Mouse (Mus musculus) frontal cortex, postnatal 25 days (tissue): Measurements from ENCODE around the gene Plk5.

ENCODE experiments used
- DNase-seq, 2 experiments: peaks; one replicate each; pipeline ENCODE4 v3.0.0; 2022; ENCODE audit warnings: low spot score in 2 of 2

Plk5 gene

DNA sequence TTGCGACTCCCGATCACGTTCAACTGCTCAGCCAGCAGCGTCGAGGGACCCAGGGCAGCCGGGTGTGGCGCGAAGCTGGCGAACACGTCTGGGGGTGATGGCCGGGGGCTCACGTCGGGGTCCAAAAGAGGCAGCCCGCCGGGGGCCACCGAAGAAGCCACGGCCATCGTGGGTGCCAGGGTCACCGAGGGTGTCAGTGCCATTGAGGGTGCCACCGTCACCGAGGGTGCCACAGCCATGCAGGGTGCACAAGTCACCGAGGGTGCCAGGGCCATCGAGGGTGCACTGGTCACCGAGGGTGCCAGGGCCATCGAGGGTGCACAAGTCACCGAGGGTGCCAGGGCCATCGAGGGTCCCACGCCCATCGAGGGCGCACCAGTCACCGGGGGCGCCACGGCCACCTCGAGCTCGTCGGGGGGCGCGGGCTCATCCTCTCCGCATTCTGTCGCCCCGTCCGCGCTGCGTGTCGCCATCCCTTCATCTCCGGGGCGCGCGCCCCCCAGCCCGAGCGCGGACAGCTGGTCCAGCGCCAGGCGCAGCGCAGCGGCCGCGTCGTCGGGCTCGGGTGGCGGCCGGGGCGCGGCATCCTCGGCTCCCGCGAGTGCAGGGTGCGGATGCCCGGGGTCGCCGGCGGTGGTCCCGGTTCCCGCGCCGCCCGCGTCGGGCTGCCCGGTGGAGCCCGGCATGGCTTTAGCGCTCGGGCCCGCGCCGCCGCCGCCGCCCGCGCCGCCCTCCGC is 30.6 kb downstream of the Plk5 start:
- DNase-seq, result no peak

DNA sequence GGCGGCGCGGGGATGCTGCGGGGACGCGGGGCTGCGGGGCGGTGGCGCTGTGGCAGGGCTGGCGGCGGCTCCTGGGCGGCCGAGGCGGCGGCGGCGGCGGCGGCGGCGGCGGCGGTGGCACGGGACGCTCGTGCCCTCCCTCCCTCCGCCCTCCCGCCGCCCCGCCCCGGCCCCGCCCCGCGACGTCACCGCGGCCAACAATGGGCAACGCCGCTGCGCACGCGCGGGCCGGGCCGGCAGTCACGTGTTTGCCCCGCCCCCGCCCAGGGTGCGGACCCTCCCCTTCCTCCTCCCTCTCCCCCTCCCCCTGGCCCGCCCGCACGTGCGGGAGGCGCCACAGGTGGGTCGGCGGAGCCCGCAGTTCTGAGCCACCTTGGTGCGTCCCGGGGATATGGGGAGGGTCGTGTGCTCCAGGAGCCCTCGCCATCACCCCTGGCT is 31.3 kb downstream of the Plk5 start, which contains the start of gene Mex3d:
Mex3d (minus strand) TSS at position 138 of the 438 bp plus-strand sequence.
- DNase-seq, result peak; percentile 65 to 78

GRCm38 (mm10) chr10:80388731-80389130 is 32.5 kb downstream of the Plk5 start:
- no peak for DNase-seq

DNA sequence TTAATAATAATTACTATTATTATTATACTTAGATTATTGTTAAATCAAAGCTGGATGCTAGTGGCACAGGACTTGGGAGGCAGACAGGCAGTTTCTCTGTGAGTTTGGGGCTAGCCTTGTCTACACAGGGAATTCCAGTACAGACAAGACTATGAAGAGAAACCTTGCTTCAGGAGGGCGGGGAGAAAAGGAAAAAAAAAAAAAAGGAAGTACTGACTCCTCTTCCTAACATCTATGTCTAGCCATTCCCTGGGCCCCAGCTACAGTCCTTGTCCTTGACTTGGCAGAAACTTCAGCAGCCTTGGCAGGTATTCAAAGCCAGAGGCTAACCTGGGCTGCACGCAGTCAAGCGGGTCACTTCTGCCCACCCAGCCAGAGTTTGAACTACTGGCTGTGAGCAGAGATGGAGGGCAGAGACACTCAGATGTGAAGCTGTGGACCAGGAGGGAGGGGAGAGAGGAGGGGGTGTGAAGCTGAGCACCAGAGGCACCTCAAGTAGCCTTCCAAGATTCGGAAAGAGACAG is 33.0 kb downstream of the Plk5 start:
- no peak for DNase-seq

DNA sequence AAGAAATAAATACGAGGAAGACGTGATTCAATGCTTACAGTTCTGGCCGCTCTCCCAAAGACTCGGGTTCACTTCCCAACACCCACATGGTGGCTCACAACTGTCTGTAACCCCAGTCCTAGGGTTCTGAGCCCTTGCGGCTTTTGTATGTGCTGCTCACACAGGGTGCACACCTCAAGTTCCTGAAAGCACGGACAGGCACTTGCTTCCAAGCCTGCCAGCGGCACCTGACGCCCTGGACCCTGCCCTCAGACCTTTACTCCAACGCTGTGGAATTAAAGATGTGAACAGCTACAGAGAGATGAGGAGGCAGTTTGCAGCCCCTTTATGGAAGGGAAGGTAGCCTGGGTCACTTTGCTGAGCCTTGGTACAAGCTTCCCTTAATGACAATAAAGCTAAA is 34.4 kb downstream of the Plk5 start:
- no peak for DNase-seq

GRCm38 (mm10) chr10:80392687-80393086 is 36.4 kb downstream of the Plk5 start:
- no peak for DNase-seq

- no peak for DNase-seq
Measured at GRCm38 (mm10) chr10:80395025-80395627, 38.9 kb downstream of the Plk5 start.

DNA sequence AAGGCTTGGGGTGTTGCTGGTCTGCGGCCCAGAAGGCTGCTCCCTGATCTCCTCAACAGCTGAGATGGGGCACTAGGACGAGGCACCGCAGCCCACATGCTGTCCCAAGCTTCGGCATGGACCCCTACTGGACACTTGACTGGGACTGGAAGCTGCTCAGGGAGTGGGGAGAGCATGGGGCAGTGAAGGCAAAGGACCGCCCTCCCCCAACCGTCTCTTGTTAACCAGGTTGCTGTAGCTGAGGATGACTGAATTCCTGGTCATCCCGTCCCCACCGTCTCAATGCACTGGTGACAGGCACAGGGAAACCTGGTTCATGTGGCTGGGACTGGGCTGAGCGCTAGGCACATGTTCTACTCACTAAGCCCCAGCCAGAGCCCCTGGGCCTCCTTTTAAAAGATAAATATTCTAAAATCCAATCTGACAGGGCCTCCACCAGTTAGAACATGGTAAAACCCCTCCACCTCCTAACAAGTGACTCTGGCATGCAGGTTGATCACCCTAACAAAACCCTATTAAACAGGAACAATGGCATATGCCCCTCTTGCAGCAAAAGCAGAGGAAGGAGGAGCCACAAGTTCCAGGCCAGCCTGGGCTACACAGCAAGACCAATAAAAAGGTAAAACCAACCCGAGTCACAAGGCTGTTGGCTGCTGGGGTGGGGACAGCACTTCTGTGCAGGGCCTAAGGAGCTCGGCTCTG is 40.7 kb downstream of the Plk5 start:
- no peak for DNase-seq

DNA sequence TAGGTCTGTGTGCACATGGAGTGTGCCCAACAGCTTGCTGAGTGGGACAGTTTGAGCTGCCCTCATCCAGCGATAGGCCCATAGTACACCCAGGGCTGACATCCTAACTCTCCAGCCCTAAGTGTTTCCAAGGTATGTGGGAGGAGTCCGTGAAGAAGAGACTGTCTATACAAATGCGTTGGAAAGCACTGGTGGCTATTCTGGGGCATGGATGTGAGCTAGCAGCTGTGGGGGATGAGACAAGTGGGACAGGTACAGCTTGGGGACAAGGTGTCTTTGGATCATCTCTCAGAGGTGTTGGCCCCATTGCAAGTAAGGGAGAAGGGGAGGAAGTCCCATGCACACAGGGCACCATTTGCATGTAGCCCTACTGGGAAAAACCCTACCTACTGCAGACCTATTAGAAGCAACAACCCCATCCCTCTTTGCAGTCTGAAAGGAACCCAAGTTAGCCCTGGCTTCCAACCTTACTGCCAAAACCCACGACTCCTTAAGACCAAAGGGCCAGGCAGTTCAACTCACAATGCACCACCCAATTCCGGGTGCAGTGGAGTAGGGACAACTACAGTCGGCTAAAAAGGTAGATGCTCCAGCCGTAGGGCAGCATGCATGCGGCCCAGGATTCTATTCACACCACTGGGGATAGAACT is 41.4 kb downstream of the Plk5 start:
- DNase-seq, result no peak

GRCm38 (mm10) chr10:80398174-80398535 is 41.9 kb downstream of the Plk5 start:
- no peak for DNase-seq

DNA sequence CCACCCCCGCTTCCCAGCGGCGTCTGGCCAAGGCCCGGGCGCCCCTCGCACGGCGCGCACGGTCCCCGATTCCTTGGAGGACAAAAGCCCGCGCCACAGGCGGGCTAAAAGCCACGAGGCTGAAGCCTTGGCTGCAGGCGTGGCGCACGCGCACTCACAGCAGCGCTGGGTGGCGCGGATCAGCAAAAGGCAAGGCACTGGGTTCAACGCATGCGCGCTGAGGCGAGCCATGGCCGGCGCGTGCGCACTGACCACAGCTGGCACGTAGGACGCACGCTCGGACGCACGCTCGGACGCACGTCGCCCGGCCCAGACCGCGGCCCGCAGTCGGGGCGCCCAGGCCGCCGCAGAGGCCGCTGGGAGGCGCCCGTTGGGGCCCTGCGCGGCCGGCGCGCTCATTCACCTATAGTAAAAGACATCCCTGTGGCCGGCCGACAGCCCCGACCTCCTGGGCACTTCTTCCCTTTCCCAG is 42.5 kb downstream of the Plk5 start:
- peak; percentile 95 to 98 for DNase-seq

DNA sequence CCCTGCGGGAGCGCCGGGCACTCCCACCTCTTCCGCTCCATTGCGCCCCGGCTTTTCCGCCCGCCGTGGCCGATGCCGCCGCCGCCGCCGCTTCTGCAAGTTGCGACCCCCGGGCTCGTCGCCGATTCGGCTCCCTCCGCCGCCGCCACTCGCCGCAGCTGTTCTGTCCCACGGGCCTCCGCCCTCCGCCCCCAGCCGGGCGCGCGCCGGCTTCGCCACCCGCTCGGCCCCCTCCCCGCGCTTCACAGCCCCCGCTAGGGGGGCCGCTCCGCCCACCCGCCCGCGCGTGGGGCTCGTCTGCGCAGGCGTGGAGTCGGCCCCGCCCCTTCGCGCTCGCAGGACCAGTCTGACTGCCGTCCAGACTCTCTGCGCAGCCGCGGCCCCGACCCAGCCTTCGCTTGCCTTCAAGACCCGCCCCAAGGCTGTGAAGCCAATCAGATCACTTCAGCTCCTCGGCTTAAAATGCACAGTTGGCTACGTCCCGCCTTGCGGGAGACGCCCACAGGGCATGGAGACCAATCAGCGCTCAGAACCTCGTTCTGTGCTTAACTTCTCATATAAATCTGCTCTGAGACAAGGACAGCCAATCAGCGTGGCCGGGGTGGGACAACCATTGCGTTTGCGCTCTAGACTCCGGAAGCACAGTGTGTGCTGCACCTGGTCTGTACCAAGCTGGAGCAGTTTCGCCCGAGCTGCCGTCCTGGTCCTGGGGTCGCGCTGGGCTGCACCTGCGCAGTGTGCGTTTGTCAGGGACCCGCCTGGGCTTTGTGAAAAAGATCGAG is 43.1 kb downstream of the Plk5 start, which contains the start of gene Mbd3:
Mbd3 (minus strand) TSS at position 360 of the 782 bp plus-strand sequence.
- DNase-seq, result peak; percentile 96 to 97

DNA sequence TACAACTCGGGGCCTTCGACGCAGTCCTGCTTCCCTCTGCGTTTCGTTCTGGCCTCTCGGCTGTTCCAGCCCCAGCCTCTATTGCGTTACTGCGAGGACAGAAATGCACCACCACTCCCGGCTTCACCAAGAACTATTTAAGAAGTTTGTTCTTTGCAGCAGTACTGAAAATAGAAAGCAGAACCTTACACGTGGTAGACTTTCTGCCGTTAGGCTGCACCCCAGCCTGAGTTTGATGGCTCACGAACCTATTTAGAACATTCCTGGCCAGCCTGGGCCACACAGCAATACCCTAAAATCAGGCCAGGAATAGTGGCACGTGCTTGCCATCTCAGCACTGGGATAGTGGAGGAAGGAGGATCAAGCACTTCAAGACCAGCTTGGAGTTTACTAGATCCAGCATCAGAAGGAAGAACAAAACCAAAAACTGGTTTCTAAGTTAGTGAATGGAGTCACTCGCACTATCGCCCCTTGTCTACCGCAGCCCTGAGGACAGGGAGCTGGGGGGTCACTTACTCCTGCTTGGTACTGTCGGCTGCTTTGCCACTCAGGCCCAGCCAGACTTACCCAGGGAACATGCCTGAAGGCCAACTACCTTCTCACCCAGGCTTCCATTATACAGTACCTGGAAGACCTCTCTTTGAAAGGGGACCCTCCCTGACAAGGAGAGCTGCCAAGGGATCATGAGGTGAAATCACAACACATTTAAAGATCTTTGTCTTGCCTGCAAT is 43.9 kb downstream of the Plk5 start:
- no peak for DNase-seq

DNA sequence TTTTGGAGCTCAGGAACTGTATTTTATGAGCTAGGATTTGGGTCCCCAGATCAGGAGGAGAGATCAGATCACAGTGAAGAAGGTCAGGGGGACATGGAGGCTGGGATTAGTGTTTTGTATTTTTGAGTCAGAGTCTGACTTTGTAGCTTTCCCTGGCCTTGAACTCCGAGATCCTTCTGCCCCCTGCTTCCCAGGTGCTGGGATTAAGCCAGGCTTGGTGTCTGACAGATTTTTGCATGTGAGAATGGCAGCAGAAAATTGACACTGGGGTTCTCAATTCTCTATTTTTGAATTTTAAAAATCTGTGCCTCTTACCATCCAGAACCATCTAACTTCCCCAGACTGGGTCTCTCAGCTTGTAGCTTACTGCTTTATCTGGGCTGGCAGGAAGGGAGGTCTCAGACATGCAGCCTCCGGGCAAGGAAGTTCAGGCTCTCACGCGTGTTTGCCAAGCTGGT is 44.5 kb downstream of the Plk5 start:
- no peak for DNase-seq

DNA sequence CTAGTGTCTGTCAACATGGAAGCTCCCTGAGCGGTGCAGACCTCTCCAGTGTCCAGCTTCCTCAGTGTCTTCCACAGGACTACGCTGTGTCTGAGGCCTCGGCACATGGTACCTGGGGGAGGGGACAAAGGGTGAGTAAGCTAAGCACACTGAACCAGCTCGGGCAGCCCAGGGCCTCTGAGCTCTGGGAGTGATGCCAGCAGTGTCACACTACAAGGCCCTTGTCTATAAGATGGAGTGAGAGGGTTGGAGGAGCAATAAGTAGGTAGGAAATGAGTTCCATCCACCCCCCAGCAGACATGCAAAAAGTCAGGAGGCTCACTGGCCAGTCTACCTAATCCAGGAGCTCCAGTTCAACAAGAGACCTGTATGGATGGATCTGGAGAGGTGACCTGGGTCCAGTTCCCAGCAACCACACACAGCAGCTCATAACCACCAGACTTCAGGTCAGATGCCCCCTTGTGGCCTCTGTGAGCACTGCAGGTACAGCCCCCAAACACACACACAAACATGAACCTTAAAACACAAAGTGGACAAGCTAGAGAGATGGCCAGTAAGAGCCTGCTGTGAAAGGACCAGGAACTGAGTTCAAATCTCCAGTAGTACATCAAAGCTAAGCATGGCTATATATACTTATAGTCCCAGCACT is 46.9 kb downstream of the Plk5 start:
- no peak for DNase-seq

- DNase-seq, result no peak
Measured at GRCm38 (mm10) chr10:80405481-80406173, 49.4 kb downstream of the Plk5 start.

DNA sequence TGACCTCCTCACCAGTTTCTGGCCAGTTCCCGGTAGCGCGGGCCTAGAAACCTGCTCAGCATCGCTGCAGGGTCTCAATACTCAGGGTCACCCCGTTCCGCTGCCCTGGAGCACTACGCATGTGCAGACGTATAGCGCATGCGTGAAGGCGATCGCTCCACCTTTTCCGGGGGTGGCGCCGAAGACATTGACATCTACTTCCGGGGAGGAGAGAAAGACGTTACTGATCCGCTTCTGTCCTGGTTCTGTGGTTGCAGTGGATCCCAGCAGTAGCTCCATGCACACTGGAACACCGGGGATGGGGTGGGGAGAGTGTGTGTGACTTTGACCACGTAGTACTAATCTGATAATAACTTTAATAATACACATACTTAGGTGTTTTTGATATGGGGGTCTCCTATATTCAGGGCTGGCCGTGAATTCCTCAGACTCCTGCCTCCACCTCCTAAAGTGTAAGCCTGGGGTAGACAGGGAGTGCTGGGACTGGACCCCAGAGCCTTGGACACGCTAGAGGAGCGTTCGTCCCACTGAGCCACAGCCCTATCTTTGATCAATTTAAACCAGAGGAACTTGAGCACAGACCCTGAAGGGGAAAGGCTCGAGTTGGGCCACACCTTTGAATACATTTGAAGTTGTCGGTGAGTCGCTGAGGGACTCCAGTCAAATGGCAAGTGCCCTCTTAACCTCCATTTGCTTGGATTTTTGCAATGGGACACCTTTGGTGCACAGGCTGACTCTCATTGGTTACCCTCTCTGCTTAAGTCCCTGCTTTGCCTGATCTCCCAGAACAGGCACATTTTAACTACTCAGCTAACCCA is 50.6 kb downstream of the Plk5 start, which contains the start of gene Uqcr11:
Uqcr11 (minus strand) TSS at position 147 of the 818 bp plus-strand sequence.
- DNase-seq, result peak; percentile 78 to 87

DNA sequence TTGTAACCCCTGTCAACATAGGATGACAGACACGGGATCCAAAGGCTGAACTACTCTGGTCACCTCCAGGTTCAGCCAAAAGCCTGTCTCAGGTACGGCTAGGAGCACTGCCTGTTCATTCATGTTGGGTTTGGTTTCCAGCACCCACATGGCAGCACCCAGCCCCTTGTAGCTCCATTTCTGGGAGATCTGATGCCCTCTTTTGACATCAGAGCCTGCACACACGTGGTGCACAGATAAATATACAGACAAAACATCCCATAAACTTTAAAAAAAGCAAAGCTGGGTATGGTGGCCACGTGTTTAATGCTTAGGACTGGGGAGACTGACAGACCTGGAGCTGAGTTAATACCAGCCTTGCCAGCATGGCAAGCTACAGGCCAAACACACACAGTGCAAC is 51.7 kb downstream of the Plk5 start:
- no peak for DNase-seq
